Mouse (Mus musculus) embryonic fibroblast, embryonic 13.5 days (primary cell): ENCODE data around the gene Spa17. TPM values are rescaled to one million over a fixed set of nuclear protein-coding genes. Genes with fewer than 3 reads are reported as not detected.

Experiments
- H3K27ac ChIP-seq: 2 replicates; pipeline ENCODE4 v1.5.1; 2012; ENCODE audit warnings: low read length, control low read depth, inconsistent platforms; ENCODE audit not compliant: insufficient read depth
- H3K4me1 ChIP-seq: 2 replicates; pipeline ENCODE4 v1.6.1; 2011; ENCODE audit warnings: low read length; ENCODE audit not compliant: control insufficient read depth, insufficient read depth
- H3K4me3 ChIP-seq: 2 replicates; pipeline ENCODE4 v1.5.1; 2011; ENCODE audit warnings: mild to moderate bottlenecking, control low read depth, low read length; ENCODE audit not compliant: insufficient read depth
- CTCF ChIP-seq: IDR thresholded peaks from 2 replicates; pipeline ENCODE4 v1.5.1; 2011; ENCODE audit warnings: mild to moderate bottlenecking, control low read depth, low read length, moderate library complexity, borderline replicate concordance; ENCODE audit not compliant: insufficient read depth
- POLR2A ChIP-seq: IDR thresholded peaks from 2 replicates; pipeline ENCODE4 v1.6.1; 2011; ENCODE audit warnings: low read depth, mild to moderate bottlenecking, control low read depth, low read length, moderate library complexity
- polyA plus RNA-seq: library from polyadenylated mRNA; stranded (reverse); fragments of >200 nt; gene quantifications from 2 replicates; pipeline ENCODE4 v1.2.4, GENCODE M21; 2011; ENCODE audit warnings: low read depth; ENCODE audit not compliant: missing spikeins, insufficient read length

The Spa17 gene
- polyA plus RNA-seq, 1 experiment, result 3.5 TPM

DNA sequence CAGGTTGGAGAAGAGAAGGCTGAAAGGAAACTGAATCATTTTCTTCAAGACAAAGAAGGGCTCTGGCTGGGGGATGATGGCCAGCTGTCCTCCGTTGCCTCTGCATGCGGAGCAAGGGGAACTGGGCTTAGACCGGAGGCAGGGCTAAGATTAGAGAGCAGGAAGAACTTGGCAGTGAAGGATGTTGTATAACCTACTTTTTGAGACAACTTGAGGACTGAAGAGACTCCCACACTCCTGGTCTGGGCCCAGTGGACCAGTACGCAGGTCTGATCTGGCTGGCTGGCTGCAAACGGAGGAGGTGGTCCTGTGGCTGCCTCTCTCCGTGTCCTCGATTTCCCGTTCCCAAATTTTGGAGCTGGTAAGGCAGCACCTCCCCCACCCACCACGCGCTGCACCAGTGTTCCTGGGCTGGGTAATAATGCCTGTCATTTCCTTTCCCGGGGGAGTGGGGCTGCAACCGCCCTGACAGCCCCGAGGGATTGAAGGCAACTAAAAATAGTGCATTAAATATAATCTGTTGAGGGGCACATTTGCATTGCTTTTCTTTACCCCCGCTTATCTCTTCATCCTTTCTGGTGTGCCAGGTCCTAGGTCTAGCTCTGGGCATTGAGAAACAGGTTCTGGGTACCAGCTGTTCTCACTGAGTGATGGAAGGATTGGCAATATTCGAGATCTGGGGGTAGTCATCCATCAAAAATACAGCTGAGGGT lies 45.5 kb downstream of the Spa17 start:
- H3K27ac ChIP-seq, result no peak overlapping the region
- TF ChIP-seq POLR2A, result no peak
- TF ChIP-seq CTCF, result no peak
- no peak overlapping the region for H3K4me3 ChIP-seq
- no peaks in the 10 kb centered on the region for H3K4me1 ChIP-seq

DNA sequence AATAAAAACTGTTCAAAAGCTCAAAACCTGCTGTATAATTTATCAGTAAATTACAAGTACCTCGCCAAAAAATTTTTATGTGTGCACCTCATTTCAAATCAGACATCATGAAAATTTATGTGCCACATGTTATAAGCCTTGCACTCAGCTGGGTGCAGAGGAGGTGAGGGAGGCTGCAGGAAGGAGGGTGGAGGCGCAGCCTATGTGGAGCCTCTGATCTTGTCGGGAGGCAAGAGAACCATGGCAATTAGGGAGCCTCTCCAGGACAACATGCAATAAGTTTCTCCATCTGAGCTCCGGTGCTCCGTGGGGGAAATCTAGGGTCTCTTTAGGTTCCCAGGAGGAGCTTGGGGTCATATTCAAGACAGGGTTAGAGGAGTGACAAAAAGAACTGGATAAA lies 46.1 kb downstream of the Spa17 start:
- Histone ChIP-seq H3K27ac (no peak overlapping the region), H3K4me1 (no peaks in the 10 kb centered on the region), H3K4me3 (no peak overlapping the region)
- TF ChIP-seq POLR2A, result no peak
- no peak for TF ChIP-seq CTCF

DNA sequence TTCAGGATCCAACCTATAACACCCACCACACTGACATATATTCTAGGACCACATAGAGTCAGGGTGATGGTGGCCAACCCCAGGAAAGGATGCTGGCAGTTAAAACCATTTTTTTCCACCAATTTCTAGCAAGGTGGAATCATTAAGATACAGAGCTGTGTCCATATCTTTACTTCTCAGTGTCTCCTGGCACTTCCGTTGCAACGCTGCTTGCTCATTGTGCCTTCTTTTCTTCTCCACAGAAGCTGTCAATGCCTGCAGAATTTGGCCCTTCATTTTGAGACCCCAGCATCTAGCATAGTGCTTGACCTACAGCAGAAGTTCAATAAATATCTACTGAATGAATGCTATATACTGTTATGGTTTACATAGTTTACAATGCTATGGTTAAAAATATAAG lies 46.5 kb downstream of the Spa17 start:
- TF ChIP-seq CTCF, result no peak
- TF ChIP-seq POLR2A, result no peak
- no peak overlapping the region for H3K27ac ChIP-seq

DNA sequence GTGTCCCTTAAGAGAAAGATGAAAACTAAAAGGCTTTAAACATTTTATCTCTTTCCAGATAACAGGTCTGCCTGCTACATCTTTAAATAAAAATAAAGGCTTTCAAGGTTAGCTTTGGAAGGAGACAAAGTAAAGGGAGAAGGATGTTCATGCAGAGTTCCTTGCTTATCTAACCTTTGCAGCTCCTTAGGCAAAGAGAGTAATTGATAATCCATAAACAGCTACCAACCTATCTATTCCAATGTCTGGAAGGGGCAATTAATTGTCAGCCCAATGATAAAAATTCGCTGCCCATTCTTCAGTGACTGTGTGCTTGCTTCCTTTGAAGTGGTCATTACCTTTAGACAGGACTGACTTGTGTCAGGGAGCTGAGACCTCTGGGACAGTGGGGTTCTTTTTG lies 49.7 kb downstream of the Spa17 start:
- TF ChIP-seq CTCF, result no peak
- no peak for TF ChIP-seq POLR2A
- H3K4me3 ChIP-seq, result no peak overlapping the region
- no peak overlapping the region for H3K27ac ChIP-seq
- no peaks in the 10 kb centered on the region for H3K4me1 ChIP-seq

More for the DNA sequence above, 46.5 kb downstream of the Spa17 start:
- Histone ChIP-seq H3K4me1 (no peaks in the 10 kb centered on the region), H3K4me3 (no peak overlapping the region)

DNA sequence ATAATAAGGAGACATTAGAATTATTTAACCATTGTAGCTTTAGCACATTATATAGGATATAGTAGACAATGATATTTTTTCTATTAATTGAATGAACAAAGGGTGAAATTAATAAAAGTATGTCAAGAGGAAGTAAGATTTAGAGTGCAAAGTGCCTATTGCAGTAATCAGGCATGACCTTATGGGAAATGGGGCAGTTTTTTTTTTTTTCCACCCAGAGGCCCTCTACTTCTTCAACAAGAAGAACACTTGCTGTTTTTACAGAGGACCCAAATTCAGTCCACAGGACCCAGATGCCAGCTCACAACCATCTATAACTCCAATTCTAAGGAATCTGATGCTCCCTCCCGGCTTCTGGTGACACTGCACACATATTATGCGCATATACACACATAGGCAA lies 52.9 kb downstream of the Spa17 start:
- H3K27ac ChIP-seq, result no peak overlapping the region
- no peaks in the 10 kb centered on the region for H3K4me1 ChIP-seq
- no peak overlapping the region for H3K4me3 ChIP-seq
- TF ChIP-seq CTCF (no peak), POLR2A (no peak)

DNA sequence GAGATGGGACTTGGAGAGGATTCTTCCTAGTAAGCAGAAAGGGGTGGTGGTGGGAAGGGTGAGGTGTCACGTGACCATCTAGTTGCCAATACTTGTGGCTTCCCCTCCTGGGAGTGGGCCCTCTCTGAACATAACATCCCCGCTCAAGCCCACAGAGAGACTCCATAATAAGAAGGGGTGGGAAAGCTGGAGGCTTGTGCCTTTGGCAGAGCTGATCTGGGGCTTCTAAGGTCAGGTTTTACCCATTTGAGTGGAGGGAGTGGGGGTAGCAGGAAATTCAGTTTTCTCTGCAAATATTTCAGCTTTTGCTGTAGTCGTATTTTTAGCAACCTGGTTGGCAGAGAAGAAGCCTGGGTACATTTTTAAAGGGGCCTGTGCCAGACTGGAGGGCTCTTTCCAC lies 57.2 kb downstream of the Spa17 start:
- Histone ChIP-seq H3K4me3 (no peak overlapping the region), H3K4me1 (no peaks in the 10 kb centered on the region), H3K27ac (no peak overlapping the region)
- no peak for TF ChIP-seq POLR2A

DNA sequence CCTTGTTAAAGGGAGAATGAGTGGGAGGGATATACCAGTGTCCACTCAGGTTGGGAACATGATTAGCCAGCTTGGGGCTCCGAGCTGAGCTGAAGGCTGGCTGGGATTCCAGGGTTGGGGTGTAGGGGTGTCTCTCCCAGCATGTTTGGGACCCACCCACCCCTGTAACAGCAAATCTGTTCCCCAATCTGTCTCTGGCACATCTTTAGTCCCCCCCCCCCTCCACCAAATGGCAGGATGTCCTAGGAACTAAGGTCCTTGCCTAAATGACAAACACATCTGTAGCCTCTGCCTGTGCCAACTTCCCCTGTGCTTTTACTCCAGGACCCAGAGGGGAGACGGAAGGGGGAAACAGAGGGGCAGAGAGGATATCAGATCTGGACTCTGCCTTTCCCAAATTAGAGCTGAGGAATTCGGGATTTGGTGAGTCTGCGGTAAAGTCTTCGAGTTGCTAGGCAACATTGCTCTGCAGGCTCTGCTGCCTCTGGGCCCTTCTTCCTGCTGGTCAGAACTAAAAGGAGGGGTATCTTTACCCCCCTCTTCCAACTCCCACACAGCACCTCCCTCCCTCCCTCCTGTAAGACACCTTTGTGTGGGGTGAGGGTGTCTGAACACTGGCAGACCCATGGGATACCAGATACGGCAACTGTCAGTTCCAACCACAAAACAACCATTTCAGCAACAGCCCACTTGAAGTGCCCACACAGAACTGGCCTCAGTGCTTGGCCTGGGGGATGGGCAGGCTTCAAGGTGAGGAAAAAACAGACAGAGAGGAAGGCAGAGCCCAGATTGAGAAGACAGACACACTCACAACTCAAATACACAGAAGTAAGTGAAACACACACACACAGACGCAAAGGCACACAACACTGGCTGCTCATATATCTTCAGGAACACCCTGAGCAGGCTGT lies 58.4 kb downstream of the Spa17 start, which contains the start of gene Siae:
TSS of gene Siae (plus strand) at position 861 of the 911 bp plus-strand sequence.
- Histone ChIP-seq H3K4me3 (no peak within 1 kb of the TSS), H3K4me1 (no peaks in the 10 kb centered on the region), H3K27ac (no peak within 1 kb of the TSS)
- TF ChIP-seq CTCF, result no peak
- no peak for TF ChIP-seq POLR2A

DNA sequence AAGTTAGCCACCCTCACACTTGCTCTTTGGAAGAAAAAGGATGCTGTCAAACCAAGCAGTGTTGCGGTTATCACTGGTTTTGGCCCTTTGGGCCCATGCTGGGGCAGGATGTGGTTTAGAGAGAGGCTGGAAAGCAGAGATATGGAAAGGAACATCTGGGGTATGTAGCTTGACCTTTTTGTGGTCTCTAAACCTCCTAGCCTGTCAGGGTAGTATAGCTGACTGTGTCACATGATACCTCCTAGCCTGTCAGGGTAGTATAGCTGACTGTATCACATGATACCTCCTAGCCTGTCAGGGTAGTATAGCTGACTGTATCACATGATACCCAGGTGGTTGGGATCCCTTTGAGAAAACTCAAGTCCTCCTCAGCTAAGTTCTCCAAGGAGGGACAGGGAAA lies 59.2 kb downstream of the Spa17 start:
- H3K4me3 ChIP-seq, result no peak overlapping the region
- no peak overlapping the region for H3K27ac ChIP-seq
- H3K4me1 ChIP-seq, result no peaks in the 10 kb centered on the region
- TF ChIP-seq CTCF (no peak), POLR2A (no peak)

Other genes starting within 250 kb of the Spa17 start
- gene Hepacam, start 246.4 kb downstream of the Spa17 start, polyA plus RNA-seq, result 0.44 TPM in 1 of 2 replicates, not detected in the other
- gene Robo4, start 211.8 kb downstream of the Spa17 start, polyA plus RNA-seq, result not detected in 2 replicates
- 0.56 and 0.77 TPM in 2 replicates for gene Robo3, start 180.5 kb downstream of the Spa17 start, polyA plus RNA-seq
- gene Msantd2, start 124.4 kb downstream of the Spa17 start, polyA plus RNA-seq, result 22.0 and 32.3 TPM in 2 replicates
- 0.28 and 0.62 TPM in 2 replicates for gene Esam, start 85.6 kb downstream of the Spa17 start, polyA plus RNA-seq
- gene Vsig2, start 74.5 kb downstream of the Spa17 start, polyA plus RNA-seq, result not detected in 2 replicates
- 0.75 TPM in 1 of 2 replicates, not detected in the other for gene Nrgn, start 60.8 kb downstream of the Spa17 start, polyA plus RNA-seq
- gene Siae, start 58.0 kb downstream of the Spa17 start, polyA plus RNA-seq, result 10.5 and 16.1 TPM in 2 replicates
- gene Tbrg1, start 43.6 kb upstream of the Spa17 start, polyA plus RNA-seq, result 140 and 159 TPM in 2 replicates
- gene Panx3, start 55.5 kb upstream of the Spa17 start, polyA plus RNA-seq, result not detected in 2 replicates
- gene Olfr160, start 102.5 kb upstream of the Spa17 start, polyA plus RNA-seq, result not detected in 2 replicates
- not detected in 2 replicates for gene Olfr874, start 131.4 kb upstream of the Spa17 start, polyA plus RNA-seq
- gene Olfr875, start 158.1 kb upstream of the Spa17 start, polyA plus RNA-seq, result not detected in 2 replicates
- gene Olfr876, start 189.3 kb upstream of the Spa17 start, polyA plus RNA-seq, result not detected in 2 replicates
- not detected in 2 replicates for gene Olfr877, start 240.5 kb upstream of the Spa17 start, polyA plus RNA-seq